Mouse (Mus musculus) adrenal gland, adult 18-20 months (tissue): ENCODE data around the gene 1810037I17Rik. TPM values are rescaled to one million over a fixed set of nuclear protein-coding genes. Genes with fewer than 3 reads are reported as not detected.

Experiments used
- DNase-seq, 2 experiments: peaks; one replicate each; pipeline ENCODE4 v3.0.0; 2021 to 2022; ENCODE audit warnings: low spot score in 2 of 2
- long read RNA-seq, 2 experiments: library from polyadenylated mRNA; stranded (forward); transcript quantifications; one replicate each; pipeline ENCODE4 v2.0.0; 2021
- total RNA-seq, 2 experiments: library from RNA; stranded (reverse); gene quantifications; 1 replicate in 1 of 2; 2 replicates in 1 of 2; pipeline ENCODE4 v1.2.3; 2021

1810037I17Rik gene
- 10 to 100 TPM; 51.6 to 53.2 TPM for total RNA-seq
- long read RNA-seq, experiment 1, transcript 1810037I17Rik-201 (2 exons, 1,160 nt): major isoform, 12 of 12 reads
- long read RNA-seq, experiment 1, partial matches to known transcripts: 0 of 12 reads
- long read RNA-seq, experiment 1, other reads (novel, unspliced or antisense): 0 of 12 reads
- long read RNA-seq, experiment 2, transcript 1810037I17Rik-201 (2 exons, 1,160 nt): major isoform, 54 of 54 reads
- long read RNA-seq, experiment 2, partial matches to known transcripts: 0 of 54 reads
- long read RNA-seq, experiment 2, other reads (novel, unspliced or antisense): 0 of 54 reads

GRCm38 (mm10) chr3:122924009-122924914, at the start of gene 1810037I17Rik:
Gene 1810037I17Rik (plus strand): TSS chr3:122924203.
- DNase-seq: peak; percentile 96

- no peak for DNase-seq
Observed at GRCm38 (mm10) chr3:122876870-122877269, 47.1 kb upstream of the 1810037I17Rik start.

- DNase-seq: no peak
Observed at GRCm38 (mm10) chr3:122877543-122877942, 46.5 kb upstream of the 1810037I17Rik start.

- DNase-seq: no peak
Observed at GRCm38 (mm10) chr3:122878705-122879315, 45.2 kb upstream of the 1810037I17Rik start.

GRCm38 (mm10) chr3:122887505-122888301, 36.3 kb upstream of the 1810037I17Rik start:
- DNase-seq: no peak

- DNase-seq: peak in 1 of 2 experiments; percentile 5
Observed at GRCm38 (mm10) chr3:122888371-122888819, 35.6 kb upstream of the 1810037I17Rik start.

- no peak for DNase-seq
Observed at GRCm38 (mm10) chr3:122894772-122895171, 29.2 kb upstream of the 1810037I17Rik start, which contains the start of gene Fabp2. Gene Fabp2 (plus strand): TSS chr3:122895072.

- no peak for DNase-seq
Observed at GRCm38 (mm10) chr3:122895189-122895731, 28.7 kb upstream of the 1810037I17Rik start.

- no peak for DNase-seq
Observed at GRCm38 (mm10) chr3:122898254-122898653, 25.7 kb upstream of the 1810037I17Rik start.

- peak in 1 of 2 experiments; percentile 15 for DNase-seq
Observed at GRCm38 (mm10) chr3:122903746-122904433, 20.1 kb upstream of the 1810037I17Rik start.

- DNase-seq: no peak
Observed at GRCm38 (mm10) chr3:122907841-122908240, 16.2 kb upstream of the 1810037I17Rik start.

- DNase-seq: no peak
Observed at GRCm38 (mm10) chr3:122915493-122915892, 8.5 kb upstream of the 1810037I17Rik start.

- DNase-seq: no peak
Observed at GRCm38 (mm10) chr3:122916191-122916680, 7.8 kb upstream of the 1810037I17Rik start.

- no peak for DNase-seq
Observed at GRCm38 (mm10) chr3:122918672-122919071, 5.3 kb upstream of the 1810037I17Rik start.

GRCm38 (mm10) chr3:122919260-122919659, 4.7 kb upstream of the 1810037I17Rik start, which contains the start of gene Gm10959:
Gene Gm10959 (minus strand): TSS chr3:122919360.
- DNase-seq: no peak

GRCm38 (mm10) chr3:122920572-122921435, 3.2 kb upstream of the 1810037I17Rik start:
- no peak for DNase-seq

GRCm38 (mm10) chr3:122921676-122922527, 2.1 kb upstream of the 1810037I17Rik start:
- DNase-seq: no peak
